Mouse (Mus musculus): Measurements from ENCODE around the gene Tmem267. TPM values are rescaled to one million over a fixed set of nuclear protein-coding genes. Genes with fewer than 3 reads are reported as not detected.
"Not testable (repeated sequence)": the region's sequence is repeated elsewhere in the genome, so short reads cannot be mapped to it uniquely, and the experiment has no call there.

Gene Tmem267
- total RNA-seq (2021): 10 to 100 TPM; 21.0 to 24.1 TPM

GRCm38 (mm10) chr13:119487880-119488580, at the start of gene Tmem267, which contains the start of gene 3110070M22Rik:
Gene Tmem267 (plus strand): TSS chr13:119488039.
Gene 3110070M22Rik (minus strand): TSS chr13:119488383.
- intact Hi-C loops (cut with DNase I): no loop called here

GRCm38 (mm10) chr13:119442244-119442643, 45.6 kb upstream of the Tmem267 start:
- no peak for DNase-seq (ENCODE audit: low spot score in 2 of 2)
- intact Hi-C loops (cut with DNase I): no loop called here

More at GRCm38 (mm10) chr13:119487880-119488580, at the start of gene Tmem267, which contains the start of gene 3110070M22Rik:
- DNase-seq (ENCODE audit: low spot score in 2 of 2): peak; percentile 84 to 90

DNA sequence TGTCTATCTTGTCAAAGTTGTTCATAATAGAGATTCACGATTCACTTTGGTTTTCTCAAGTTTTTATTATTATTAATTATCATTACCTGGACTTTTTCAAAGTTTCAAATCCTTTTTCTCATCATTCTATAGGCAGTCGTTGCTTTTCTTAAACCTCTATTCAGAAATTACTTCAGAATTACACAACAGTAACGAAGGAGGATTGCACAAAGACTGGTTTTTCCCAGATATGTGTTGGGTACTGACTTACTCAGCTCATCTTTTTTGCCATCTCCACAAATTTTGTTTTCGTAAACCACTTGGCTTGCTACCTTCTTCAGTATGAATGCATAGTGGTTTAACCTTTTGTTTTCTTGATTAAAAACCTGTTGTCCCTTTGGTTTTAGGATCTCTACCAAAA, 34.3 kb upstream of the Tmem267 start:
- intact Hi-C loops (cut with DNase I): no loop called here
- no peak for DNase-seq (ENCODE audit: low spot score in 2 of 2)

- no peak for DNase-seq (ENCODE audit: low spot score in 2 of 2)
- intact Hi-C loops (cut with DNase I): no loop called here
Measured at GRCm38 (mm10) chr13:119455082-119455481, 32.8 kb upstream of the Tmem267 start.

- intact Hi-C loops (cut with DNase I): no loop called here
- DNase-seq (ENCODE audit: low spot score in 2 of 2): no peak
Measured at GRCm38 (mm10) chr13:119456342-119456741, 31.5 kb upstream of the Tmem267 start.

DNA sequence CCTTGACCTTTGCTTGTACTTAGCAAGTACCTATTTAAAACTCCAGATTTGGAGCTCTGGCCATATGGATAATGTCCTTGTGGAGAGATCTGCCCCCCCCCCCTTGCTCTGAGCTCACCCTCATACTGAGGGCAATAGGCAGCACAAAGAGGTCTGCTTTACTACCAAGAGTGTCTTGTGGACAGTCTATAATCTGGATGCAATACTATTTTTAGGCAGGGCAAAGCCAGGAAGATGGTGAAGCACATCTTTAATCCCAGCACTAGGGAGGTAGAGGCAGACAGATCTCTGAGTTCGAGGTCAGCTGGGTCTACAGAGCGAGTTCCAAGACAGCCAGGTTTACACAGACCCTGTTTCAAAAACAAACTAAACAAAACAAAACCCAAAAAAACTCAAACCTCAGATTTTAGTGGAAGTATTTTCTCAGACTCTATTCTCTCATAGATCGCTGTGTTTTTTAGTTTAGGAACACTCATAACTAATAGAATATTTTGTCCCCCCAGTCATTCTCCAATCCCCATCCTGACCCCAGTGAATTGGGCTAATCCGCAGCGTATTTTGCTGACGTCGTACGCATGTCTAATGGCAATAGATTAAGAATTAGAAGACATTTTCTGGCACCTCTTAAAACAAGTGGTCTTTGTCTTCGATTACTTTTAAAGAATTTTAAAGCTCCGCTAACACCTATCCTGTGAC, 25.8 kb upstream of the Tmem267 start:
- no peak for DNase-seq (ENCODE audit: low spot score in 2 of 2)

DNA sequence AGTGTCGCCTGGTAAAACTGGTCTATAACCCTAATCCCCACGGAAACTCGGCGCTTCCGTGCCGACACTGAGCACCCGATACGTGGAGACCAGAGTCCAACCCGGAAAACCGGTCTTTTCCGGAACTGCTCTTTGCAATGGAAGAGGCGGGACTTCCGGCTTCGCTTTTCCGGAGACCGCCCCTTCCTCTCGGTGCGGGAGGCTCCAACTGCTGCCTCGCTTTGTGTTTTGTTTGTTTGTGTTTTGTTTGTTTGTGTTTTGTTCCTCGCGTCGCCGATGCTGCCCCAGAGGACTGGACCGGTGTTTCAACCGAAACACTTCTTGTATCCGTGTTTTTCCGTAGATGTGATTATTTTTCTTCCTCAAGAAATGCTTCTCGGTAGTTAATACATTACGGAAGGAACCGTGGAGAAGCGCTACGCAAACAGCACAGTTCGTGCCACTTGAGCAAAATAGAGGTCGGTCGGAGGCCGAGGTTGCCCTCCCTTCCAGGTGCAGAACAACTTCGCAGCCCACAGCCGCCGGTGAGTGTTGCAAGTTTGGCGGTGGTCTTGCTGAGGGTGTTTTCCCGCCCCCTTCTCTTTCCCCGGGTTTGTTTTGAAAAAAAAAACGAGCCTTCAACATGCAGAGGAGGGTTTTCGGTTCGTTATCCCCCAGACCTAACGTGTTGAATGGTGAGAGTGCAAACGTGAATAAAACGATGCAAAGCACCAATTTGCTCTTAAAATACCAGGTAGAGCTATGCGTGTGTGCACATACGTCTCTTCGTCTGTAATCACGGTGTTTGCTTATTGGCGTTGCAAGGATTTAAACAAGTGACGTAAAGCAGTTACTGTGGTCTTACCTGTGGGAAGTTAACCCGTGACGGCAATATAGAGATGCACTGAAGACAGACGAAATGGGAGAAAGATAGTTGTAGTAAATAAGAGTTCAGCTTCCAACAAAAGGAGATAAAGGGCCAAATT, 25.0 kb upstream of the Tmem267 start, which contains the start of gene 4833420G17Rik:
TSS of gene 4833420G17Rik (plus strand) at position 173 of the 965 bp plus-strand sequence.
- DNase-seq (ENCODE audit: low spot score in 2 of 2): peak; percentile 87 to 88
- intact Hi-C loops (cut with DNase I): no loop called here

More for the DNA sequence above, 25.8 kb upstream of the Tmem267 start:
- intact Hi-C loops (cut with DNase I): no loop called here

DNA sequence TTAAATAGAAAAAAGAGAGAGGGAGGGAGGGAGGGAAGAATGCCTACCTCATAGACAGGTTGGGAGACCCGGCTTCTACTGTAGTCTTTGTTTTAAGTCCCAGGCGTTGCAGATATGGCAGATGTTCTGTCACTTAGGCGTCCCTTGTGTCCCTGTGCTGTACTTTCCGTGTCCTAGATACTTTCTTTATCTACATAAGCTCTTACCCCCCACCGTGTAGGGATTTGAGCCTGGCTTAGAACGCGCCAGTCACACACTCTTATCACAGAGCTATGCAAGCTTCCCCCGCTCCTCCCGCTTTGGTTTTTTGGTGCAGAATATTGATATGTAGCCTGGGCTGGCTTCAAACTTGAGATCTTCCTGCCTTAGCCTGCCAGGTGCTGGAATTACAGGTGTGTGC, 11.2 kb upstream of the Tmem267 start:
- intact Hi-C loops (cut with DNase I): no loop called here

GRCm38 (mm10) chr13:119477789-119478188, 10.1 kb upstream of the Tmem267 start:
- no peak for DNase-seq (ENCODE audit: low spot score in 2 of 2)
- intact Hi-C loops (cut with DNase I): no loop called here

More for the DNA sequence above, 11.2 kb upstream of the Tmem267 start:
- no peak for DNase-seq (ENCODE audit: low spot score in 2 of 2)

GRCm38 (mm10) chr13:119487354-119487753, 485 bp upstream of the Tmem267 start:
- no peak for DNase-seq (ENCODE audit: low spot score in 2 of 2)
- intact Hi-C loops (cut with DNase I): no loop called here

DNA sequence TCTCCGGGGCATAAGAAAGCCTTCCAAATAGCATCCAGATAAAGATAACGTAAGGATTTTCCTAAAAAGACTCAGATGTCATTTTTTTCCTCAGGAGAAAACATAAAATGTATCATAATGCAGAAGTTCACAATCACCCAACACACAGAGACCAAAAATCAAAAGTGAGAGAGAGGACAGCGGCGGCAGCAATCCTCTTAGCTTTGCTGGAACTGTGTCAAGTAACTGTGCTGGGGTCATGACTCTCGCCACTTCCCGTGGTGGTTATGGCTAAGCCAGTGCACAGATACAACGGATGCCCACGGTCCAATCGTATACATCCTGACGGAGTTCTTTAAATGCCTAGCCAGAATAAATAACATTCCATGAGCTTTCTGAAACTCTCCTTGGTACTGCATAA, 4.2 kb downstream of the Tmem267 start:
- intact Hi-C loops (cut with DNase I); DNase-seq (ENCODE audit: low spot score in 2 of 2): not testable (repeated sequence)

DNA sequence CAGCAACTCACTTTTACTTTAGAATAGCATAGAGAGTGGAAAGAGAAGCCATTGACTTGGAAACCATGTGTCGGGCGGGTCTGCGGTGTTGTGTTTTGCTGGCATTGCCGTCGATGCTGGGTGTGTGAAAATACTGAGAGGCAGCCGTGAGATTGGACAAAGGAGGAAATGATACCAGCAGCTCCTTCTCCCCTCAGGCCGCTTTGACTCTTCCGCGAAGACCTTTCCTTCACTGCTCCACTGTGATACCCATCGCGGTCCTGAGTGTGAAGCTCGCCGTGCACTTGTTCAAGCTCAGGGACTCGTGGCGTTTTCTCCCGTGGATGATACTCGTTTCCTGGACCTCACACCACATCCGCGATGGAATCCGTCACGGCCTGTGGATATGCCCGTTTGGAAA, 7.1 kb downstream of the Tmem267 start:
- intact Hi-C loops (cut with DNase I): not testable (repeated sequence)

GRCm38 (mm10) chr13:119596321-119597211, 108.7 kb downstream of the Tmem267 start:
- DNase-seq (ENCODE audit: low spot score in 2 of 2); intact Hi-C loops (cut with DNase I): not testable (repeated sequence)

More for the DNA sequence above, 7.1 kb downstream of the Tmem267 start:
- DNase-seq (ENCODE audit: low spot score in 2 of 2): not testable (repeated sequence)

DNA sequence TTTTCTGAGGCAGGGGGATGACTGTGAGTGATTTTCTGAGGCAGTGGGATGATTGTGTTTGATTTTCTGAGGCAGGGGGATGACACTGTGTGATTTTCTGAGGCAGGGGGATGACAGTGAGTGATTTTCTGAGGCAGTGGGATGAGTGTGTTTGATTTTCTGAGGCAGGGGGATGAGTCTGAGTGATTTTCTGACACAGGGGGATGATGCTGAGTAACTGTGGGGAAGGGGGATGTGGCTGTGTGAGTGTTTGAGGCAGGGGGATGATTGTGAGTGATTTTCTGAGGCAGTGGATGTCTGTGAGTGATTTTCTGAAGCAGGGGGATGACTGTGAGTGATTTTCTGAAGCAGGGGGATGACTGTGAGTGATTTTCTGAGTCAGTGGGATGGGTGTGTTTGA, 110.6 kb downstream of the Tmem267 start:
- DNase-seq (ENCODE audit: low spot score in 2 of 2); intact Hi-C loops (cut with DNase I): not testable (repeated sequence)

DNA sequence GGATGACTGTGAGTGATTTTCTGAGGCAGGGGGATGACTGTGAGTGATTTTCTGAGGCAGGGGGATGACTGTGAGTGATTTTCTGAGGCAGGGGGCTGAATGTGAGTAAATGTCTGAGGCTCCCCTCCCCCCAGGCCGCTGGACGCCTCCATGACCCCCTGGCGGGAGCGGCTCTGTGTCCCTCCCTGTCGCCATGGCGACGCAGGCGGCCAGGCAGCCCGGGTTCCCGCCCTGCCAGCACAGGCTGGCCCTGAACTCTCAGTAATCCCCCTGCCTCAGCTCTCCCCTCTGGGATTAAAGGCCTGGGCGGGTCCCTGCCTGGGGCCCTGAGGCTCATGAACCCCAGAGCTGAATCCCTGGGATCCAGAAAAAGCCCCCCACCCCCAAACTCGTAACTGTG, 111.2 kb downstream of the Tmem267 start:
- DNase-seq (ENCODE audit: low spot score in 2 of 2): peak in 1 of 2 experiments; percentile 17

GRCm38 (mm10) chr13:119599498-119599897, 111.7 kb downstream of the Tmem267 start:
- DNase-seq (ENCODE audit: low spot score in 2 of 2); intact Hi-C loops (cut with DNase I): not testable (repeated sequence)

More for the DNA sequence above, 111.2 kb downstream of the Tmem267 start:
- intact Hi-C loops (cut with DNase I): not testable (repeated sequence)

DNA sequence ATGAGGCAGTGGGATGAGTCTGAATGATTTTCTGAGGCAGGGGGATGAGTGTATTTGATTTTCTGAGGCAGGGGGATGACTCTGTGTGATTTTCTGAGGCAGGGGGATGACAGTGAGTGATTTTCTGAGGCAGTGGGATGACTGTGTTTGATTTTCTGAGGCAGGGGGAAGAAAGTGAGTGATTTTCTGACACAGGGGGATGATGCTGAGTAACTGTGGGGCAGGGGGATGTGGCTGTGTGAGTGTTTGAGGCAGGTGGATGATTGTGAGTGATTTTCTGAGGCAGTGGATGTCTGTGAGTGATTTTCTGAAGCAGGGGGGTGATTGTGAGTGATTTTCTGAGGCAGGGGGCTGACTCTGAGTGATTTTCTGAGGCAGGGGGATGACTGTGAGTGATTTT, 112.3 kb downstream of the Tmem267 start:
- peak; percentile 23 to 26 for DNase-seq (ENCODE audit: low spot score in 2 of 2)
- intact Hi-C loops (cut with DNase I): not testable (repeated sequence)

DNA sequence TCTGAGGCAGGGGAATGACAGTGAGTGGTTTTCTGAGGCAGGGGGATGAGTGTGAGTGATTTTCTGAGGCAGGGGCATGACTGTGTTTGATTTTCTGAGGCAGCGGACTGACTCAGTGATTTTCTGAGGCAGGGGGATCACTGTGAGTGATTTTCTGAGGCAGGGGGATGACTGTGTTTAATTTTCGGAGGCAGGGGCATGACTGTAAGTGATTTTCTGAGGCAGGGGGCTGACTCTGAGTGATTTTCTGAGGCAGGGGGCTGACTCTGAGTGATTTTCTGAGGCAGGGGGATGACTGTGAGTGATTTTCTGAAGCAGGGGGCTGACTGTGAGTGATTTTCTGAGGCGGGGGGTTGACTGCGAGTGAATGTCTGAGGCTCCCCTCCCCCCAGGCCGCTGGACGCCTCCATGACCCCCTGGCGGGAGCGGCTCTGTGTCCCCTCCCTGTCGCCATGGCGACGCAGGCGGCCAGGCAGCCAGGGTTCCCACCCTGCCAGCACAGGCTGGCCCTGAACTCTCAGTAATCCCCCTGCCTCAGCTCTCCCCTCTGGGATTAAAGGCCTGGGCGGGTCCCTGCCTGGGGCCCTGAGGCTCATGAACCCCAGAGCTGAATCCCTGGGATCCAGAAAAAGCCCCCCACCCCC, 115.0 kb downstream of the Tmem267 start:
- intact Hi-C loops (cut with DNase I): not testable (repeated sequence)
- DNase-seq (ENCODE audit: low spot score in 2 of 2): peak; percentile 12 to 32

Data from left cerebral cortex, postnatal 36 days (tissue).